Mouse (Mus musculus): ENCODE measurements around the gene 2010300C02Rik. TPM values are rescaled to one million over a fixed set of nuclear protein-coding genes. Genes with fewer than 3 reads are reported as not detected.
"Not testable (repeated sequence)": the region's sequence is repeated elsewhere in the genome, so short reads cannot be mapped to it uniquely, and the experiment has no call there.

Gene 2010300C02Rik
- 1 to 10 TPM; 1.7 to 2.3 TPM for total RNA-seq (2021)
- 1.6 and 2.5 TPM in 2 replicates for polyA plus RNA-seq (2012; rRNA removed)
- long read RNA-seq, partial matches to known transcripts, result 0 of 3 reads
- long read RNA-seq, other reads (novel, unspliced or antisense), result 3 of 3 reads

GRCm38 (mm10) chr1:37719761-37720640 is at the start of gene 2010300C02Rik:
Gene 2010300C02Rik (minus strand): TSS chr1:37720085.
- peak; percentile 74 for DNase-seq

- no peak for DNase-seq
Observed at GRCm38 (mm10) chr1:37759407-37759806, 39.5 kb upstream of the 2010300C02Rik start.

DNA sequence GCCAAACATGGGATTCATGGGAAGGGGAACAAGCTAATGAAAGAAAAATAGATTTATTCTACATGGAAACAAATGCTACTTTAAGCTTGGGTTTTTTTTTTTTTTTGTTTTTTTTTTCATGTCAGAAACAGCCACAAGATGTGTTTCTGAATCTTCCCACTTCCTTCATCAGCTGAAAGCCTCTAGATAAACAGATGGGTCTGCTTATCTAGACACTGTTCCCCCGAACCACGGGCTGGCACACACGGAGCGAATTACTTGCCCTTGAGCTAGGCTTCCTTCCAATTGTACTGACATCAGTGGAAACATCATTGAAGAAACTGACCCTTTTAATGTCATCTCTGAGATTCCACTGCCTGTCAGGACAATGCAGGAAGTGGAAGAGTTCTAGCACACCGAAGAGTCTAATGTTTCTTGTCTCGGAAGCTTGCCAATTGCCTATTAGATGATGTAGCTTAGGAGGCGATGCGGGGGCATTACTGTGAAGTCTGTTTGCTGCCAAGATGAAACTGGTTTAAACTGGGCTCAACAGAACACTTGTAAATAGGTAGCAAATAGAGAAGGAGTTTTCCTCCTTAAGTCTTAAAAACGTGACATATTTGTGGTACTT is 24.9 kb upstream of the 2010300C02Rik start:
- no peak for DNase-seq

- DNase-seq, result no peak
Observed at GRCm38 (mm10) chr1:37742602-37743270, 22.9 kb upstream of the 2010300C02Rik start.

DNA sequence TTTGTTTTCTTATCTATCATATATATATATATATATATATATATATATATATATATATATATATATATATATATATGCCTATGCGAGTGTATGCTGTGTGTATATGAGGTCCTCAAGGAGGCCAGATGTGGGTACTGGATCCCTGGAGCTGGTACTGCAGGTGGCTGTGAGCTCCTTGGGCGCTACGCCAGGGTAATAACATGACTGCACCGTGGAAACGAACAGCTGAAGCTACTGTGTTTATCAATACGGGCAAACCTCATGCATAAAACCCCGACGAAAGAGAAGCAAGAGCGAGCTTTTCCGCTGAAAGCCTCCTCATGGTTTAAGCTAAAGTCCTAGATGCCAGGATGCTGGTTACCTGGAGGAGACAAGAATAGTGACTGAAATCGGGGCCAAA is 22.2 kb upstream of the 2010300C02Rik start:
- DNase-seq, result no peak

GRCm38 (mm10) chr1:37740161-37740802 is 20.4 kb upstream of the 2010300C02Rik start:
- DNase-seq, result peak; percentile 5

- DNase-seq, result no peak
Observed at GRCm38 (mm10) chr1:37738895-37739294, 19.0 kb upstream of the 2010300C02Rik start.

GRCm38 (mm10) chr1:37737045-37737444 is 17.2 kb upstream of the 2010300C02Rik start:
- no peak for DNase-seq

DNA sequence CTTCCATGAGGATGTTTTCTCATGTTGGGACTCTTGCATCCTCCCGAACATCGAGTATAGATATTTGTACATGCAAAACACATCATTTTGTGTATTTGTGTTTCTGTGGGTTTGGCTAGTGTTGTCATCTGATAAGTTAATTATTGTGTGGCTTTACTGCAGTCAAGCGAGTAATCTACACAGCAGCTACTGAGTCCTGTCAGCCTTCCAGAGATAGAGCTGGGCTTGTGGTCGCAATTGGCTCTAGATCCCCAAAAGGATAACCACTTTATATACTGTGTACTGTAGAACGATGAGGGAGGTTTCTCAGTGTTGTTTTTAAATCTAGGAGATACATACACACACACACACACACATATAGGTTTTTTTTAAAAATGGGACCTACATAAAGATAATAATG is 16.0 kb upstream of the 2010300C02Rik start:
- DNase-seq, result no peak

DNA sequence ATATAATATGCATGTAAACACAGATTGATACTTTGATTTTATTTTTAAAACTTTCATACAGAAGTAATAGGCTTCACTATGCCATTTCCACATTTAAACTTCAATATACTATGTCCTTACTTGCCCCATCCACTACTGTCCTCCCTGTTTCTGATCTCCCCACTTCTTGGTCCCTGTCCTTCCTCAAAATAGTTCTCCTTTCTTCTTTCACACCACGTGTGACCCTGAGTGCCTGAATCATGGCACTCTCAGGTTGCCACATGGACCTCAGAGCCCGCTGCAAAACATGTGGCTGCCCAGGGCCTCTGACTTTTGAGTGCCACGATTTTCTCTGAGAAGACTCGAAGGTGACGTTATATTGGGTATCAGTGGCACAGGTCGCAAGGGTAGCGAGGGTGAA is 15.0 kb upstream of the 2010300C02Rik start:
- no peak for DNase-seq

GRCm38 (mm10) chr1:37729353-37729752 is 9.5 kb upstream of the 2010300C02Rik start:
- no peak for DNase-seq

DNA sequence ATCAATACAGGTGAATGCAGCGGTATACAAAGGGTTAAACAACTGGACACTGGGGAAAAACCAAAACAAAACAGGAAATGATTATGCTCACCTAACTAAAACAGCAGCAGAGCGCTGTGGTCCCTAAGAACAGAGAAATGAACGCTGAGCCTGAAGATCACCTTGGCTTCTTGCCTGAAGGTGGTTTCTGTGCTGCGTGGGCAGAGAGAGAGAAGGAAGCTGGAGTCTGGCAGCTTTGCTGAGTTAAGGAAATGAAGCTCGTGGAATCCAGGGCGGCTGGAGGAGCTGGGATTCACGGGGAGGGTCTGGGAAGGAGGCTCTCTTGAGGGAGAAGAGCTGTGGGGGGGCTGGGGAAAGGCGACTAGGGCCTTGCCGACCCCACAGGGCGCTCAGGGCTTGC is 8.2 kb upstream of the 2010300C02Rik start:
- DNase-seq, result no peak

GRCm38 (mm10) chr1:37727186-37727585 is 7.3 kb upstream of the 2010300C02Rik start:
- DNase-seq, result no peak

- DNase-seq, result no peak
Observed at GRCm38 (mm10) chr1:37726426-37726825, 6.5 kb upstream of the 2010300C02Rik start.

DNA sequence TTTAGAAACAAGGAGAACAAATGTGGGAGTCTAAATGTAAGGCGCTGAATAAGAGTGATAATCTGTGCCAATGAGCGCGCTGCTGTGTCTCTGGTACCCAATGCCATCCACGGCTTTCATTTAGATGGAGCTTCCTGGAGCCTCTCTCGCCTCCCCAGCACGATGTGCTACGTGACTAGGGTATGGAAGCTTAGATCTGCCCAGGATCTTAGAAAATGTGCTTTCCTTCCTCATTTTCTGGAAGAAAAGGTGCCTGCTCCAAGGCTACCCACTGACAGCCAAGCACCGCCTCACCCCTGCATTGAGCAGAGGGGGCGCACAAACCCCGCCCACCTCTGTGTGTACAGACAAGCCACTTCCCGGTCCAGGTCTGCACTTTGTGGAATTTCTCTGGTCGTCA is 6.0 kb upstream of the 2010300C02Rik start:
- no peak for DNase-seq

GRCm38 (mm10) chr1:37721092-37721491 is 1.2 kb upstream of the 2010300C02Rik start:
- DNase-seq, result no peak

DNA sequence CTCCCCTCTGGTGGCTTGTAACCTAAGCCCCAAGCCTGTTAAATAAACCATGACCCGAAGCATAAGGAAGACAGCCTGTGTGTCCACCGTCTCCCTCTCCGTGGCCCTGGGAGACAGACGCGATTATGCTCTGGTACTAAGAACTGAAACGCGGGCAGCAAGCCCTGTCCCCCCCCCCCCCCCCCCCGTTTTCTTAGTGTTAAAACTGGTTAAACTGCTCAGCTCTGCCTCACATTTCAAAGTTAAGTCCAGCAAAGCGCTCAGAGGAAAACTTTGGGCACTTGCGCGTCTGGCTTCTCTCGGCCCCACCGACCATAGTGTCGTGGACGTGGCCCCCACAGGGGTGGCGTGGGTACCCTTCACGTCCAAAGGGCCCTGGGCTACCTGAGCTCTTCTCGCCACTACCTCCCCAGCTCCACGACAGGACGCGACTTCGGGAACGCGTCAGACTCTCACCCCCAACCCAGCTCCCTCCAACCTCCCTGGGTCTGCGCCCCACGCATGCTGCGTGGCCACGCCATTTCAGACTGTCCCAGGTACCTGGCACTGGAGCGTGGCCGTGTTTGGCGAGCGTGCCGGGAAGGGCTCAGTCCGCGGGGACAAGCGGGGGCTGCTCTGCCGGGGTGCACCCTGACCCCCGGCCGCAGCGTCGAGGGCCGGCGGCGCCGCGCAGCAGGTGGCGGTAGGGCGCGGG is 708 bp downstream of the 2010300C02Rik start:
- DNase-seq, result peak; percentile 24

- no peak for DNase-seq
Observed at GRCm38 (mm10) chr1:37718516-37718915, 1.4 kb downstream of the 2010300C02Rik start.

DNA sequence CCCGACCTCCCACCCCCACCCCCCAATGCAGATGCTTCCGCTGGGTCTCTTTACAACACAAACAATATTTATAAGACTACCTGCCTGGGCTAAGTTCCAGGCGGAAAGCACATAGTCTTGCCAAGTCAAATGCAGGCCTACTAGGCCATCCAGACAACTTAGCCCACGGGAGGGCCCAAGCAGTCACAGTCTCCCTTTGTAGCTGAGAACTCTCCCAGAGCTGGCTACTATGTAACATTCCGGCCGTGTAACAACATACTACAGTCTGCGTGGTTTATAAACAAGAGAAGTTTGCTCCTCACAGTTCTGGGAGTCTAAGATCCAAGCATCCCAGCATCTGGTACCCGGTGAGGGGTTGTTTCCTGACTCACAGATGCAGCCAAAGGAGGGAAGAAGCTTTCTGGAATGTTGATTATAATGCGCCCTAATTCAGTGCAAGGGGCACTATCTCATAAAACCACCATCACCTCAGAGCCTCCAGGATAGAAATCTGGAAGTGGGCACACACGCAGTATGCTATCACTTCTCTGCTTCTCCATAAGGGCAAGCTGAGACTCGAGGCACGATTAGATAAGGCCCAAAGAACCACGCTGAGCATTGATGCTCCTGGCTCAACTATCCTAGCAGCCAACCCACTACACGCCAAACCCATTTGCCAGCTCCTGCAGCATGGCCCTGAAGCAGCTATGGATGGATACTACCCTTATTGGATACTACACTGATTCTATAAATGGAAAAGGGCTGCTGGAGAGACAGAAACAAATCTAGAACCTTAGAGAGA is 2.3 kb downstream of the 2010300C02Rik start:
- no peak for DNase-seq

DNA sequence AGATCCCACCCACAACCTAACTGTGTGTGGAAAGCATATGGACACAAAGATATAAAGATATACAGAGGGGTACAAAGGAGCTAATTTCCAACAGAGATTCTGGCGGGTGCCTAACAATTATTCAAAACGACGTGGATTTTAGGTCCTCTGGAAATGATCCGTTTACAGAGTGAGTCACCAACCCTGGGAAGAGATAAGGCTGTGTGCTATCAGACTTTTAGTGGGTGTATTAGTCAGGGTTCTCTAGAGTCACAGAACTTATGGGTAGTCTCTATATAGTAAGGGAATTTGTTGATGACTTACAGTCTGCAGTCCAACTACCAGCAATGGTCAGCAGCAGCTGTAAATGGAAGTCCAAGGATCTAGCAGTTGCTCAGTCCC is 7.5 kb downstream of the 2010300C02Rik start:
- not testable (repeated sequence) for DNase-seq
